17 mouse cellular contexts compared by ENCODE assay signal in the genomic region with DNA sequence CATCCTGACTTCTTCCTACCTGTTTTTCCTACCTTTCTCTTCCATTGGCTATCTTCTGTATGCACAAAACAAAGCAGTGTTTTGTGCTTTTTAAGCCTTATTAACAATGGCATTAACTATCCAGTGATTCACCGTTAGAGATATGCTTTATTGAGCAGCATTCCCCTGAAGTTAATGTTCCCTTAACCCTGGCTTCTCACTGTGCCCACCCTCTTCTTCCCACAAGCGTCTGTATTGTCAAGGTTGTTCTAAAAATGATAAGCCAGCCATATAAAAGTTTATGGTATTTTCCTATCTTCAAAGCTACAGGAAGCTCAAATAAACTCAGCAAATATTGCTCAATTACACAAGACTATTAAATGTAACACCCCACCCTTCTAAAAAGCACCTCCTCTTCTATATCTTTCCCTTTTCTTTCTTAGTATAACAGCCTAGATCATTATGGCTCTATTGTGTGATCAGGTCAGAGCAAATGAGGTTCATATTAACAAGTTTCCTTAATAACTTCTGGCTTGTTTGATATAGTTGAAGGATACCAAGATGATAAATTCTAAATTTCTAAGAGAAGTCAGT.
"Had no signal": no experiment of that assay in that cellular context is flagged by ENCODE, and none has a peak within 500 bp of the region (broad histone marks: within the 10 kb centered on the region; RNA-seq: fewer than 3 reads in every experiment).

No protein-coding gene starts in this region.

- H3K4me1 ChIP-seq: limb, embryonic 12.5 days; liver, embryonic 13.5 days; megakaryocyte, embryonic 14.5 days; midbrain, embryonic 15.5 days; neural tube, embryonic 12.5 days had no signal

- H3K9ac ChIP-seq: limb, embryonic 12.5 days; liver, embryonic 13.5 days; liver, postnatal 0 days; midbrain, embryonic 15.5 days; neural tube, embryonic 12.5 days had no signal

- H3K4me3 ChIP-seq: limb, embryonic 12.5 days; liver, embryonic 13.5 days; megakaryocyte, embryonic 14.5 days; midbrain, embryonic 15.5 days; neural tube, embryonic 12.5 days had no signal

- ATAC-seq: hindbrain, embryonic 16.5 days; inflammation-experienced regulatory T-cells, adult 6 months; liver, postnatal 0 days; midbrain, embryonic 15.5 days had no signal

- DNase-seq: kidney, adult 8-10 months; kidney, postnatal 25 days; layer of hippocampus, adult 9-11 months; layer of hippocampus, postnatal 36 days; liver; liver, embryonic 13.5 days; liver, postnatal 0 days; thymus, adult 2 months; thymus, postnatal 25 days had no signal

- H3K27ac ChIP-seq: limb, embryonic 12.5 days; liver, embryonic 13.5 days; macrophage; midbrain, embryonic 15.5 days; neural tube, embryonic 12.5 days had no signal

- H3K27me3 ChIP-seq: limb, embryonic 12.5 days; liver, embryonic 13.5 days; megakaryocyte, embryonic 14.5 days; midbrain, embryonic 15.5 days; neural tube, embryonic 12.5 days had no signal

- H3K9me3 ChIP-seq: limb, embryonic 12.5 days; liver, embryonic 13.5 days; megakaryocyte, embryonic 14.5 days; midbrain, embryonic 15.5 days; neural tube, embryonic 12.5 days had no signal

- H3K36me3 ChIP-seq: limb, embryonic 12.5 days; liver, embryonic 13.5 days; midbrain, embryonic 15.5 days; neural tube, embryonic 12.5 days had no signal

- H3K4me2 ChIP-seq: limb, embryonic 12.5 days; liver, embryonic 13.5 days; midbrain, embryonic 11.5 days; midbrain, embryonic 15.5 days; neural tube, embryonic 12.5 days had no signal
